Mouse (Mus musculus) fat pad, adult 2 months (tissue): ENCODE data around the gene Slc25a22.

Experiments used
- DNase-seq: peaks from one replicate; pipeline ENCODE4 v3.0.0-alpha.2; 2011; ENCODE audit warnings: low read depth, low spot score; ENCODE audit errors: extremely low read depth

Gene Slc25a22

DNA sequence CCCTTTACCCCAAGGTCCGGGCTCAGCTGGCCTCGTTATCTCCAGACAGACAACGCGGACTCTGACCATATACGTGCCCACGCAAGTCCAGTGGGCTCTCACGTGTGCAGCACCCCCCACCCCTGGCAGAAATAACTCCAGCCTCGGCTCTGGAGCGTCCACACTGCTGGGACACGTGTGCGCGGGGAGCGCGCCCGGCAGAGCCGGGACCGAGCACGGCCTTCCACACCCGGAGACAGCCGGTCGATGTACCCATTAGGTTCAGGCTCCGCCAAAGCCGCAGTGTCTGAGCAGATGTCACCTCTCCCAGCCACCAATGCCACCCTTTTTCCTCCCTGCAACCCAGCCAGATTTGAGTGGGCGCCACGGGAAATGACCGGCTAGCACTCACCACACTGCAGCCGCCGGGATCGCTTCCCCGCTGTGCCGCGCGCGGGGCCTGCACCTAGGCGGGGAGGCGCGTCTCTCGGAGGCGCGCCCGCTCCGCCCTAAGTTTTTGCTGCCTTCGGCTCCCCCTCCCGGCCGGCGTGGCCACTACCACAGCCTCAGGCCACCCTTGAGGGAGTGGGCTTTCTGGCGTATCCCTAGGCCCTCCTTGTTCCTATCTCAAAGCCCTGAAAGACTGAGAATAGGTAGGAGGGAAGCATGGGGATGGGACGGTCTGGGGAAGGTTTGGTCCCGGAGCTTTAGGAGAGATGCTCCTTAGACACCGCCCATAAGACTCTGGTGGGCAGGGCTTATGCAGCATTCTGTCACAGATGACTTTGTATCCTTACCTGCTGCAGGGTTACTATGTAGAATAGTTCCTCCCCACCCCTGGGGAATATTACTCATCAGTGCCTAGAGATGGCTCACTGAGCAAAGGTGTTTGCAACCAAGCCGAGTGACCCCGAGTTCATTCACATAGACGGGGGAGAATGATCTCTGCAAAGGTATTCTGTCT is at the start of gene Slc25a22:
Gene Slc25a22, minus strand, starts transcription at position 715 of the 943 bp plus-strand sequence.
- DNase-seq: no peak

DNA sequence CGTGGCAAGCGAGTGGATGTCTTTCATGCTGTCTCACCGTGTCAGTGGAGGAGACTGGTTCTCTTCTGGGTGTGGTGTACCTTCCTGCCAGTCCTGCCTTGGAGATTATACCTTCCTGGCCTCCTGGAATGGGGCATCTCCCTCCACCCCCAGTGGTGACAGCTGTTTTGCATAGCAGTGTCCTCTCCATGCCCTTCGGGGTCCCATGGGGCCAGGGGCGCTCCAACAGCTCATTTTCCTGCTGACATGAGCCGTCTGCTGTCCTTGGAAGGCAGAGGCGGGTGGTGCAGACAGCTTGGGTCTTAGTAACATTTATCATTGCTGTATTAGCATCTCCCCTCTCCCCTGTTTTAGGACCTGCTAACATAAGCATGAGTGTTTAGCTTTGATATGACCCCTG is 49.4 kb upstream of the Slc25a22 start:
- DNase-seq: no peak

DNA sequence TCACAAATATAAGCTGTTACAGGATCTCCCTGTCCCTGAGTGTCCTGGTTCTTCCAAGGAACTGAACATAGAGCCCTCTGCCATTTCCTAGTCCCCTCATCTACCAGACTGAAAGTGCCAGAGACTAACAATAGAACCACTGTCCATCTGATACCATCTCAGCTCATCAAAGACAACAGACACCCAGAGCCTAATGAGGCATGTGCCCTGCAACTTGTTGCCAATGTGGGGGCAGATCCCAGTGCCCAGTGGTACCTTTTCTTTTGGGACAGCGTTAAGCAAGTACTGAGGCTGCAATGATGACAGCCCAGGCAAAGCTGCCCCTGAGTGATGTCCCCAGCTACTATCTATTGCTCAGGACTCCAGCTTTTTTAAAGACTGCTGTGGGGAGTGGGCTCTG is 48.5 kb upstream of the Slc25a22 start:
- no peak for DNase-seq

DNA sequence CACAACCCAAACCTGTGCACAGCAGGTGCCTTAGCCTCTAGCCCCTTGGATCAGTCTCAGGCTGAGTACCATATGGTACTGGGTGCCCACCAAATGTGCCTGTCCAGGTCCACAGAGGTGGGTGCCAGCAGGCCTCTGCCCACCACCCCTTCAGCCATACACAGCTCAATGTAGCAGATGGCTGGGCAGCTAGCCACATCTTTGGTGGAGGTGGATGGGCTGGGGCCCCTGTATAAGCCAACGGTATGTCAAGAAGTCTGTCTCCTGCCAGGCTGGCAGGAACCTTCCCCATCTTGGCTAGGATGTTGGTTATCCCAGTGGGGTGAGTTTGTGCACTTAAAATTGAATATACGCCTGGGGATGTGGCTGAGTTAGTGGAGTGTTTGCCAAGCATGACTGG is 47.9 kb upstream of the Slc25a22 start:
- no peak for DNase-seq

DNA sequence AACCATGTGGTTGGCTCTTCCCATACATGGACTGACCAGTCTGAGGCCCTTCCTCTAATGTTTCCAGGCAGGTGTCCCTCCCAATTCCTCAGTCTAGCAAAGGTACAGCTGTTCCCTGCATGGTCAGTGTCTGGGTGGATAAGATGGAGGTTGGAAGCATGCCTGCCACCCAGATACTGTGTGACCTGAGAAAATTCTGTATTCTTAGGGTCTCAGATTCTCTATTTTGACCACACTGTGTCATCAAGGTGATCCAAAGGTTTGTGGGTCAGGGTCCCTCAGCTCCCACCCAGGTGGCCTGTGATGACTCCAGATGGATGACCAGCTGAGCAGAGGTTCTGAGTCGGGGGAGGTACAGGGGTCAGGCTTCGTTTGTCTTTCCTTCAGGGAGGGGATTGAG is 47.5 kb upstream of the Slc25a22 start:
- DNase-seq: no peak

DNA sequence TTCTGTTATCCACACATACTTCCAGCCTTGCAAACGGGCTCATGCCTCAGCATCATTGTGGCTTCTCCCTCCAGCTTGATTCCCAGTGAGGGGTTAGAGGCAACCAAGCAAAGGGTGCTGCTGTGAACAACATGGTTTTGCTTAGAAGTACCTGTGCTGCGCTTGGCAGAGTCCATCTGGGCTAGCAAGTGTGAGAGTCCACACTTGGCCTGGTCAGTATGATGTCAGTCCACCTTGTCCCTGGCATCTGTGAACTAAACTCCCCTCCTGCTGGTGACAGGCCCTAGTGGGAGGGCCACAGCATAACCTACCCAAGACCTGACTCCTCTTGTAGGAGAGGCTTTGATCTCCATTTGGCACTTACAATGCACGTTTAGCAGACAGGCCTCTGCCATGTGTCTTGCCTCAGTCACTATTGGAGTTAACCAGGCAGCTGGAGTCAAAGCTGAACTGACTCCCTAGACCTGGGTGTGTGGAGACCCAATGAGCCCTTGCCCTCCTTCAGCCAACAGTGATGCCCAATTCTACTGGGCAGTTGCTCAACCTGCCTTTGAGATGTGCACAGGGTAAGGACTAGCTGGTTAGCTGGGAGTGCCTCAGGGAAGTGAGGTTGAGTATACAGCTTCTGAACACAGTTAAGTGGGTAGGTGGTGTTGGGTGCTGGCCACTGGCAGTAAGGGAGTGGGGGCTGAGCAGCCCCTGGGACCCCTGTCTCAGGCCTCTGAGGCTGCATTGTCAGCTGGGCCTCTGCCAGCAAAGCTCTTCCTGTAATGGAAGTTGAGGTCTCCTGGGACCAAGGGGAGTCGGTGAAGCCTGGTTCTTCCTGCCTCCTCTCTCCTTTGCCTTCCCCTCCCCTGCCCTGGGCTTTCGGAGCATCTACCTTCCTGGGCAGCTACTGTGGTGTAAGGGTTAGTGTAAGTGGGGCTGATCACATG is 46.8 kb upstream of the Slc25a22 start:
- no peak for DNase-seq

DNA sequence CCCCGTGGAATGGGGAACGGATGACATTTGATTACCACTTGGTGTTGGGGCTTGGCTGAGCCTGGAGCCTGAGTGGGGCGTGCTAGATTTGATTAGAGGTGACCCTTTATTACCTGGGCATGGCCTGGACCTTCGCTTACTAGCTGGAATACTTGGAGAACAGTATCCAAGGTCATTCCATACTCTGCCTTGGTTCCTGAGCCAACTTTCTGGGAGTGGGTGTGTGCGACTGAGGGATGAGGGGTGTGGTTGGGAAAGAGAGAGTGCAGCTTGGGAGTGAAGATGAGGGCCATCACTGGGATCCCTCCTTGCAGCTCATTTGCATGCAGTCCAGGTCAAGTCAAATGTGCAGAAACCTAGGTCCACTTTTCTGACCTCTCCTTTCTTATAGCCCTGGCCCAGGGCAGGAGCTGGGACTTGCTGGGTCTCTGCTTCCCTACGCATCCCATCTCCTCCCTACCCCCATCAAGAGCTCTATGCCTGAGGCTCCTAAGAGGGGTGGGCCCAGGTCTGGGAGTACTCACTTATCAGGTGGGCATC is 45.5 kb upstream of the Slc25a22 start:
- no peak for DNase-seq

DNA sequence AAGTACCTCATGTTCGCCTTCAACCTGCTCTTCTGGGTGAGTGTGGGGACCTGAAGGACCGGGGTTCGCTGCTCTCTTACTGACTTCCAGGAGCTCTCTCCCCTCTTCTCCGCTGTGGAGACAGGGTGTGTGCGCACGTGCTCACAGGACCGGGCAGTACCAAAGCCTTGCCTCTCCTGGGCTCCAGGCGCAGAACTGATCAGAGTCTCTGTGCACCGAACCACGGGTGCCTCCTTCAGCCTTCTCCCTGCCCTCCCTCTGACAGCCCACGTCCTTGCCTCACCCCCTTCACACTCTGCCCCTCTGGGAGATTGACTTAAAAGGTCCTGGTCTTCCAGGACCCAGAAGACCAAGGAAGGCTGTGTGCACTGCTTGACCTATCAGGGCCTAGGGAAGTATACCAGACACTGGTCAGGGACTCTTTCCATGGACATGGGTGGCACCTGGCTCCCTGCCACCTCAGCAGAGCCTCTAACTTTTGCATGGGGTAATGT is 44.9 kb upstream of the Slc25a22 start:
- DNase-seq: no peak

DNA sequence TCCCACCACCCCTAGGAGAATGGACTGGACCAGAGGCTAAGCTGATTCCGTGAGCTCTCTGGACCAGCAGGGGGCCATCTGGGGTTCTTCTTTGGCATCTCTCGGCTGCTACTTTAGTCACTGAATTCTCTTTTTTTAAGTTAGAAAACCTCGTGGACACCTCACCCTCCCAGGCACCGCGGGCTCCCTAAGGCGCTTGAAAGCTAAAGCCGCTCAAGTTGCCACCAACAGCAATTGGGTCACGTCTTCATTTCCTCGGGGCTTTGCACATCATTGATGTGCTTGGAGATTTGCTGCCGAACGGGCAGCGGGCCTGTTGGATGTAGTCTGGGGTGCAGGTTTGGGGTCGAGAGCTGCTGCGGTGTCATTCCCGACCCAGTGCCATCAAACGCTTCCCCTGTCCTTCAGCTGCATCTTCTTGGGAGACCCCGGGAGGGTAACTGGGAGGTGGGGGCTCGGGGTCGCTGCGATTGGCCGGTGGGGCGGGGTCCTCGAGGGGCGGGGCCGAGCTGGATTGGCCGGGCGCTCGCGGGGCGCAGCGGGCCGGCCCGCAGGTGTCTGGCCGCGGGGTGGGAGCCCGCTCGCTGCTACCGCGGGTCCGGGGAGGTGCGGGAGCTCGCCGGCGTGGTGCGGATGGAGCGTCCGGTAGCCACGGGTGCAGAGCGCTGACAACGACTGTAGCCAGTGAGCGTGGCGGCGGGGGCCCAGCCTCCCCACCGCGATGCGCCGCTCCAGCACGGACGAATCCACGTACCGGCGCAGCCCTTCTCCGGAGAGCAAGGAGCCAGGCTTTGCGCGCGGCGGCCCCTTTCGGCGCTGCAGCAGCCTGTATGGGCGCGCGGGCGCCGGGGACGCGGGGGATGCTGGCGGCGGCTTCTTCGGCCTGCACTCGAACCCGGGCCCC is 44.1 kb upstream of the Slc25a22 start:
- no peak for DNase-seq

DNA sequence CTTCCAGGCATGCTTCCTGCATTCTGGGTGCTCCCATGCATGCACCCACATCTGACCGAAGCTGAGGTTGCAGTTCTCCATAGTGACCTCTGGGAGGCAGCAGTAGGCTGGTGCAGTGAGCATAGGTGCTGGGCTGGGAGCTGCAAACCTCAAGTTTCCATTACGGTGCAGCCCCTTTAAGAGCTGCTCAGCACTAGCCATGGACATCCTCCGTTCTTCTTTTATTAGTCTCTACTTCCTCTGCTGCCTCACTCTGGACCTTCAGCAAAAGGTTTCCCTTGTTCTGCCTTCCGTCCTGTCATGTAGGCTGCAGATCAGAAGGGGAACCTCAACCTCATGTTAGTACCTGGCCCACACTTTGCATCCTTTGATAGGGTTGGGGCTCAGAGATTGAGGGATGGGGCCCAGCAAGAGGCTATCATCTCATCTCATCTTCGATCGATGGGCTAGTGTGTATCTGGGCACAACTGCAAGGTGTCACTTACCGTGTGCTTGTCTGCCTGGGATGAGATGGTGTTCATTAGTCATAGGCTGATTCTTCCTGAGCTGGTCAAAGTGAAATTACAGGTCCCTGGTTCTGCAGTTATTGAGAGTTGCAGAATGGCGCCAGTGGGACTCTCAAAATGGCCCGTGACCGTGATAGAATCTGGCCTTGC is 43.3 kb upstream of the Slc25a22 start:
- DNase-seq: no peak

DNA sequence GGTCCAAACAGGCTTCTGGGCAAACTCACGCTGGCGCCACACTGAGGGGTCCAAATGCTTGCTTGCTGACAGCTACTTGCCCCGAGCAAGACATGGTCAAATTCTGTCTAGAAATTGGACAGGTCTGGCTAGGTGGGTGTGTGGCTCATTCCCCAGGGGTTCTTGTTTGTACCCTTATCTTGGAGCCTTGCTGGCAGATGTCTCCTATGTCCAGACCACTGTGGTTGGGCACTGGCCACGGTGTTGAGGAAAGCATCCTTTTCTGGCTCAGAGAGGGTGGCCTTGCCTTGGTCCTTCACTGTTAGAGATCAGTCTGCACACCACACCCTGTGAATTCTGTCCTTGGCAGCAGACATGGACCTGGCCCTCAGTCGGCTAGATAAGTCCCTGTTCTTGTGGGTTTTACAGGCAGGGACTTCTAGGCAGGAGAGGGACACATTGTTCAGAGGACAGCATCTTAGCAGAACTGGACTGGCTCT is 40.6 kb upstream of the Slc25a22 start:
- DNase-seq: no peak

DNA sequence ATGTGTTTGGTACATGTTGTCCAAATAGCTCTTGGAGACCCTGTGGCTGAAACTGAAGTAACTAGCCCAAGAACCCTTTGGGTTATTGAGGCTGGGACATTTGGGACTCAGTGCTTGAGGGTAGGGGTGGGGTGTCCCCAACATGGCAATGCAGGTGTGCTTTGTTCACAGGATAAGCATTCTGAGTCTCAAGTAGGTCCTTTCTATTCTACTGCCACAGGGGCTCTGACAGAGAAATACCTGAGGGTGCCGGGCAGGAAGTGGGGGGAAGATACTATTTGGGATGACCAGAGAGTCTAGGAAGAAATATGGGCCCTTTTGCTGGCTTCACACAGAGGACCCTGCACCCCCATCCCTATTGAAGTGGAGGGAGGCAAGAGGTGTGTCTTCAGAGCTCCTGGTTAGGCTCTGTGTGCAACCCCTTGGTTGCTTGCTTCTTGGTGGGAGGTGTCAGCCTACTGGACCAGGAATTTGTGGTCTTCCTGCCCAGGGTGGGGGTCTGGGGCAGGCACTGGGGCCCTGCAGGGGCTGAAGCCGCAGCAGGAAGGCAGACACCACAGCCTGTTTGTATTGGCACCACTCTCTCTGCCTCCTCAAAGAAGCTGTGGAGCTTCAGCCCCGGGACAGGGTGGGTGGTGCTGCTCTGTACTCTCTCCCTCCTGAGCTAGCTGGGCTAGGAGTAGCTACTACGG is 40.0 kb upstream of the Slc25a22 start:
- DNase-seq: no peak

DNA sequence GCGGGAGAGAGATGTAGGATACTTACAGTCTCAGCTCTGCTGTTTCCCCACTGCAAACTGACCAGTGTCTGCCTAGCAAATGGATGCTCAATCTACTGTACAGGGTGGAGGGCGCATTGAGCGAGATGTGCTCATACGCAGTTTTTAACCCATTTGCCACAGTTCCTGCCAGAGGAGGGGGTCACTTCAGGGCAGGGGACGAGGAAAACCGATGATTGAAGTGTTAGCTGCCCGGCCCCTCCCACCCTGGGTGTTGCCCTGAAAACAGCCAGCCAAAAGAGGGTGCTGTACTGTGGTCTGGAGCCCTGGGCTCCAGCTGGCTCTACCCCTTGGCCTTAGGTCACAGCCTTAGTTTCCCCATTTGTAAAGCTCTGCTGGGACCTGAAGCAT is 39.3 kb upstream of the Slc25a22 start:
- no peak for DNase-seq

DNA sequence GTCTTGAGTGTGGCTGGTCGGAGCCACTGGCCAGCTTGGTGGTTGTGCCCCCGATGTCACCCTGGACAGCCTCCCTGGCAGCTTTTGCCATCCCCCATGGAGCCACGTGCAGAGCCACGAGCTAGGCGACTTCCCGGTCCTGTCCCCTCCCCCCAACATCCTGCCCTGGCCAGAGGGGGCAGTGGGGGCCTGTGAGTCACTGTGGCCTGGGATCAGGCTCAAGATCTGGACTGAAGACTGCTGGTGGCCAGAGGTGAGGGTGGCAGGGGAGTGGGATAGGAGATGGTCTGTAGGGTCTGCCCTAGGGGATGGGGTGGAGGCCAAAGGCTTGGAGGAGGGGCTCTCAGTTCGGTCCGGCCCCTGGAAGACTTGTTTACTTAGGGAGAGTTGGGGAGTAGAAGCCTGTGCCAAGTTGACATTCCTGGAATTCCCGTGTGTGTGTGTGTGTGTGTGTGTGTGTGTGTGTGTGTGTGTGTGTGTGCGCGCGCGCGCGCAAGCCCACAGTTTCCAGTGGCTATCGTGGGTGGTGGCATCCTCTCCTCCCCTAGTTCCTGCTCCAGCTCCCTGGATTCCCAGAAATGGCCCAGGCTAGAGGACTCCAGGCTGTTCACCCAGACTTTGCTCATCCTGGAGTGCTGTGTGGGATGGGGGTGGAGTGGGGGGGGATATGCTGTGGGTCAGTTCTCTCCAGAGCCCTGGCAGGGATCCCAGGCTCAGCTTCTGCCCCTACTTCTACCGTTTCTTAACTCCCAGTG is 38.7 kb upstream of the Slc25a22 start:
- DNase-seq: no peak

DNA sequence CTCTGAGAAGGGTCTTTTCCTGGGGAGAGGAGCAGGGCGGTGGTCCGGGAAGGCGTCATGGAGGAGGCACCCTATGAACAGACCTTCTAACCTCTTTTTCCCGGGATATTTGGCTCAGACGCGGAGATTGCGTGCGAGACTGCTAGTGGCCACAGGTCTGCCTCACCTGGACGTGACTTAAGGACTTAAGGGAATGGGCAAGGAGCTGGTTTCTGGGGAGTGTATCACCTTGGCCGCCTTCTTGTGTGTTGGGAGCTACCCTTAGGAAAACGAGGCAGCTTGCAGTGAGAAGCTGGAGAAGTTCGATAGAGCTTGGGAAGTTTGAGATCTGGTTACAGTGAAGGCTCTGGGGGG is 38.1 kb upstream of the Slc25a22 start:
- DNase-seq: no peak

DNA sequence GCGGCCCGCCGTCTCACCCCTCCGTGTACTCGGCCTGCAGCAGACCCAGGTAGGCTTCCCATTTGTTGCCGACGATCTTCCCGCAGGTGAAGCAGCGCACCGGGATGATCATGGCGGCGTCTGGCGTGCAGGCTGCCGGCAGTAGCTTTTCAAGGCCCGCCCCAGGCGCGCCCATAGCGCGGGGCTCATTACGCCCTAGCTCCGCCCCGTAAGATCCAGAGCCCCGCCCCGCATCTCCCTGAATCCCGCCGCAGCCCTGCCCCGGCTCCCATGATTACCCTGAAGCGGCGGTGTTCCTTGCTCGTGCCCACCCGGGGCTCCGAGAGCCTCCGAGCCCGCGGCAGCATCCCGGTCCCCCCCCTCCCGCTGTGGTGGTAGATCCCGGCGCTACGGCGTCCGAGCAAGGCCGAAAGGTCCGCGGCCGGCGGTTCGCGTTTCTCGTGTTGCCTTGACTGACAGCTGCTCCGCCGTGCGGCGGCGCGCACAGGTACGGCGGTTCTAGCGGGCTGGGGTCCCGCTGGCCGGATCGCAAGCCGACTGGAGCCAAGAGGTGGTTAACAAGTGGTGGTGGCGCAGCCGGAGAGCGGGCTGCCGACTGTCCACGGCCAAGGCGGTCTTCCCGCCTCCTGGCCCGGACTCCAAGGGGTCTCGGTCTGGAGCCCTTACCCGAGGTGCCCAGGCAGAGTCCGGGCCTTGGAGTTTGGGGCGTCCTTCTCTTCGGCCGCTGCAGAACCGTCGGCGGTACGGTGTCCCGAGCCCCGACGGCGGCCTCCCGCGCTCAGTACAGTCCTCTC is 37.5 kb upstream of the Slc25a22 start, which contains the start of the genes Polr2l and Tspan4:
Gene Polr2l, minus strand, starts transcription at position 122 of the 794 bp plus-strand sequence.
Gene Tspan4, plus strand, starts transcription at position 230 of the 794 bp plus-strand sequence.
- no peak for DNase-seq

DNA sequence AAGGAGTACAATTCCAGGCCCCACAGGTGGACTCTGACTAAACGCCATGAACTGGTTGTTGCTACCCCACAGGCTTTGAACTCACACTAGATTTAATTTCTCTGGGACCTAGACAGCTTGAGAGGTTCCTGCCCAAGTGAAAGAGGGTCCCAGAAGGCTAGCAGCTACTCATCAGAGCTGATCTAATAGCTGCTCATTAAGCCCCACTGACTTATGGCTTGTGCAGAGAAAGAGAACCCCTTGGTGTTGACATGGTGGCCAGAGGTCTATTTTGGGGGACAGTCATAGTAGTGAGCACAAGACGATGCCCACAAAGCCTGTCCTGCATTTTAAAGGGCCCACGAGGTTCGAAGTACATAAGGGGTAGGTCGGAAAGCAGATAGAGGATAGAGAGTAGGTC is 36.5 kb upstream of the Slc25a22 start:
- no peak for DNase-seq
